Mouse (Mus musculus): ENCODE data around the gene Slc25a5. TPM values are rescaled to one million over a fixed set of nuclear protein-coding genes. Genes with fewer than 3 reads are reported as not detected.
A peak's percentile ranks its signal among the peaks of the same experiment; 100 is the strongest.
"Not testable (repeated sequence)": the region's sequence is repeated elsewhere in the genome, so short reads cannot be mapped to it uniquely, and the experiment has no call there.

Slc25a5 gene
- polyA plus RNA-seq, 1 experiment from 2014 or later, result 827 TPM

DNA sequence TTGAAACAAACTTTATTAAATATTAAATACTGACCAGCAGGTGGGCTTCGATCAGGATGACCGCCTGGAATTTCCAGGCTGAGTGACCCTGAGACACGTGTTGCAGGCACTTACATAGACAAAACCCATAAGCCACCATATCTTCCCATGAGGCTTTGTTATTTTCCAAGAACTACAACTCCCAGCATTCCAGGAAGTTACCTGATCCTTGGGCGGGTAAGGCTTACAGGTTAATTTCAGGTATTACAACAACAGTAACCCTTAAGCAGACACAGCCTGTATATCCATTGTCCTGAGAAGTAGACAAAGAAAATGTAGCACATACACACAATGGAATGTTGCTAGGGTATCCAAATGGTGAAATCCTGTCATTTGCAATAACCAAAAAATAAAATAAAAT is 6.1 kb upstream of the Slc25a5 start:
- no peaks in the 10 kb centered on the region for H3K4me1 ChIP-seq (replicated peaks; ENCODE audit: control insufficient read depth, insufficient read depth, low read length)
- no peak for DNase-seq (ENCODE audit: low spot score)
- no peak overlapping the region for H3K4me2 ChIP-seq (ENCODE audit: low read length)
- H3K36me3 ChIP-seq (ENCODE audit: control insufficient read depth, insufficient read depth, low read length), result no peaks in the 10 kb centered on the region
- 0 out of 2 replicates have a peak, but pooled peaks have one; percentile 43 for ATAC-seq (replicated peaks; ENCODE audit: low FRiP score, low TSS enrichment, low read depth)
- H3K27me3 ChIP-seq (replicated peaks; ENCODE audit: control insufficient read depth, insufficient read depth, low read length), result no peaks in the 10 kb centered on the region
- no peaks in the 10 kb centered on the region for H3K9me3 ChIP-seq (ENCODE audit: control insufficient read depth, low read length)
- H3K27ac ChIP-seq (ENCODE audit: low read depth), result no peak overlapping the region
- no peak overlapping the region for H3K9ac ChIP-seq (ENCODE audit: low read length)
- 48% methylated on average over 4 of the region's 4 CpGs for WGBS
- H3K4me3 ChIP-seq (ENCODE audit: low read depth, low read length), result no peak overlapping the region

DNA sequence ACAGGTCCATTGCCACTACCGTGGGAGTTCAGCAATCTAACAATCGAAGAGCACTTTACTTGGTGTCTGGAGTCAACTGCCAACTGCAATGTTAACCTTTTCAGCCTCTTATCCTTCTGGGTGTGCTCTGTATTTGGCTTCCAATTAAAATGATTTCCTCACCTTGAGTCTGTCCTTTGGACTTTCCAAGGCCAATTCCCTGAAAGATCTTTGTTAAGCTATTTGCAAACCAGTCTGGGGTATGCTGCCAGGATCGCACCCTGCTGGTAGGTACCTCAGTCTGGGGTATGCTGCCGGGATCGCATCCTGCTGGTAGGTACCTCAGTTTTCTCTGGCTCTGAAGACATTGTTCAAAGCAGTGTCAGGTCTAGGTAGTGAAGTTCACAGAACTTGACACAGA is 880 bp upstream of the Slc25a5 start:
- H3K27ac ChIP-seq (ENCODE audit: low read depth), result no peak overlapping the region
- H3K4me1 ChIP-seq (replicated peaks; ENCODE audit: control insufficient read depth, insufficient read depth, low read length), result no peaks in the 10 kb centered on the region
- no peak overlapping the region for H3K9ac ChIP-seq (ENCODE audit: low read length)
- H3K4me2 ChIP-seq (ENCODE audit: low read length), result no peak overlapping the region
- H3K27me3 ChIP-seq (replicated peaks; ENCODE audit: control insufficient read depth, insufficient read depth, low read length), result no peaks in the 10 kb centered on the region
- ATAC-seq (replicated peaks; ENCODE audit: low FRiP score, low TSS enrichment, low read depth), result no peak
- H3K9me3 ChIP-seq (ENCODE audit: control insufficient read depth, low read length), result no peaks in the 10 kb centered on the region
- peaks cover 10% of the 10 kb centered on the region; the same call in 1 of the 2 replicates for H3K36me3 ChIP-seq (ENCODE audit: control insufficient read depth, insufficient read depth, low read length)
- H3K4me3 ChIP-seq (ENCODE audit: low read depth, low read length), result no peak overlapping the region
- 60% methylated on average over 5 of the region's 5 CpGs for WGBS
- DNase-seq (ENCODE audit: low spot score), result no peak

DNA sequence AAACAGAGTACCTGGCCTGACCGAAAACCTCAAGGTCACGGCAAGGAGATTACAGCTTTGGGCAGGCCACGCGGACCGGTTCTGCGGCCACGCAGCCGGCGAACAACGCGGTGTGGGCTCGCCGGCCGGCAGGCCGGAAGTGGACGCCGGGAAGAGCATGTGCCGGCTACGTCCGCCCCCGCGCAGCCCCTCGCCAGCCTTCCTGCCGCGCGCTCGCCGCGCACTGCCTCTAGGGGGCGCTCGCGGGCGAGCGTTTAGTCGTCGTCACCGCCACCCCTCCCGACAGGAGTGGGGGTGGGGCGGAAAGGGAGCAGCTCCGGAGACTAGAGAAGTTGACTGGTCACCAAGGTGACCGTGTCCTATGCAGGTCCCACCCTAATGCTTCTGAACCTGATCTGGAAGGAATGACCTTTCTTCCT is 721 bp downstream of the Slc25a5 start:
- no peaks in the 10 kb centered on the region for H3K4me1 ChIP-seq (replicated peaks; ENCODE audit: control insufficient read depth, insufficient read depth, low read length)
- DNase-seq (ENCODE audit: low spot score), result peak; percentile 83
- WGBS, result 9% methylated on average over 34 of the region's 41 CpGs

DNA sequence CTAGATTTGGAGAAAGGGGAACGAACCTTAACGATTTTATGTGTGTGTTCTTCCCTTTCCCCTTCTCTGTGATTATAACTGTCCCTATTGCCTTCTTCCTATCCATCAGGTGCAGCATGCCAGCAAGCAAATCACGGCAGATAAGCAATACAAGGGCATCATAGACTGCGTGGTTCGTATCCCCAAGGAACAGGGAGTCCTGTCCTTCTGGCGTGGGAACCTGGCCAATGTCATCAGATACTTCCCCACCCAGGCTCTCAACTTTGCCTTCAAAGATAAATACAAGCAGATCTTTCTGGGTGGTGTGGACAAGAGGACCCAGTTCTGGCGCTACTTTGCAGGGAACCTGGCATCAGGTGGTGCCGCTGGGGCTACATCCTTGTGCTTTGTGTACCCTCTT is 1.3 kb downstream of the Slc25a5 start:
- not testable (repeated sequence) for H3K27ac ChIP-seq (ENCODE audit: low read depth); H3K9me3 ChIP-seq (ENCODE audit: control insufficient read depth, low read length); H3K27me3 ChIP-seq (replicated peaks; ENCODE audit: control insufficient read depth, insufficient read depth, low read length); H3K36me3 ChIP-seq (ENCODE audit: control insufficient read depth, insufficient read depth, low read length); DNase-seq (ENCODE audit: low spot score); ATAC-seq (replicated peaks; ENCODE audit: low FRiP score, low TSS enrichment, low read depth); H3K4me1 ChIP-seq (replicated peaks; ENCODE audit: control insufficient read depth, insufficient read depth, low read length)
- Histone ChIP-seq H3K9ac (ENCODE audit: low read length) (peak overlapping the region; percentile 72; the same call in 1 of the 2 replicates), H3K4me2 (ENCODE audit: low read length) (peak overlapping the region; percentile 47), H3K4me3 (ENCODE audit: low read depth, low read length) (peak overlapping the region; percentile 53)
- 75% methylated on average over 8 of the region's 8 CpGs for WGBS

More for the DNA sequence above, 721 bp downstream of the Slc25a5 start:
- ATAC-seq (replicated peaks; ENCODE audit: low FRiP score, low TSS enrichment, low read depth), result peak; percentile 87
- Histone ChIP-seq H3K27ac (ENCODE audit: low read depth) (peak overlapping the region; percentile 86), H3K9ac (ENCODE audit: low read length) (peak overlapping the region; percentile 72), H3K27me3 (replicated peaks; ENCODE audit: control insufficient read depth, insufficient read depth, low read length) (no peaks in the 10 kb centered on the region), H3K4me2 (ENCODE audit: low read length) (peak overlapping the region; percentile 47), H3K4me3 (ENCODE audit: low read depth, low read length) (peak overlapping the region; percentile 53), H3K36me3 (ENCODE audit: control insufficient read depth, insufficient read depth, low read length) (peaks cover 10% of the 10 kb centered on the region; the same call in 1 of the 2 replicates), H3K9me3 (ENCODE audit: control insufficient read depth, low read length) (no peaks in the 10 kb centered on the region)

DNA sequence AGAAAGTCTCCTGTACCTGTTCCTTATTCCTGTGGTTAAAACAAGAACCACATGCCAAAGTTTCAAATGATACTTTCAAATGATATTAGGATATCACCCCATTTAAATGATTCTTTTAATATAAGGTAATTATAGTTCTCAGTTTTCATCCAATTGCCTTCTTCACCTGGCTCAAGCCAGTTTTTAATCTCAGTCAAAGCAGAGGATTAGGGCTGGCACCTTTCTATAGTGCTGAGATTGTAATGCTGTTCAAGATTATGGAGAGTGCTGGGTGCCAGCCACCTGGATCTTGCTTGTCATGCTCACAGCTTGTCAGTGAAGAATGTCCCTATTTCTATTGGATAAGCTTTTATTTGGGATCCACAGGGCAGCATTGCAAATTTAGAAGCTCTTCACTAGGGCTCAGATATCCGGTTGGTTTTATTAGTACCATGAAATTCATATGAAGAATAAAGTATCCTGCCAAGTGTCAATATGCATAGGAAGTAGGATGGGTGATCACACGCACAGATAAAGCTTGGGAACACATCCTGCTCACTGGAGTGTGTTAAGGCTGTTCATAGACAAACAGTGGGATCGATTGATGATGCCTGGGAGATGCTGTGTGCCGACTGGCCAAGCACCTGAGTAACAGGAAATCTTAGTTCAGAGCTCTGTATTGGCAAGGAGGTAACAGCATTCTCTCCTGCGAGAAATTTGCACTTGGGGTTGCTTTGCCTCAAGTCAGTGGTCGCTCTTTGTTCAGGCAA is 3.9 kb downstream of the Slc25a5 start:
- no peak overlapping the region for H3K27ac ChIP-seq (ENCODE audit: low read depth)
- H3K4me2 ChIP-seq (ENCODE audit: low read length), result no peak overlapping the region
- H3K27me3 ChIP-seq (replicated peaks; ENCODE audit: control insufficient read depth, insufficient read depth, low read length), result no peaks in the 10 kb centered on the region
- H3K36me3 ChIP-seq (ENCODE audit: control insufficient read depth, insufficient read depth, low read length), result peaks cover 10% of the 10 kb centered on the region; the same call in 1 of the 2 replicates
- H3K4me1 ChIP-seq (replicated peaks; ENCODE audit: control insufficient read depth, insufficient read depth, low read length), result no peaks in the 10 kb centered on the region
- ATAC-seq (replicated peaks; ENCODE audit: low FRiP score, low TSS enrichment, low read depth), result no peak
- H3K9me3 ChIP-seq (ENCODE audit: control insufficient read depth, low read length), result no peaks in the 10 kb centered on the region
- 46% methylated on average over 6 of the region's 6 CpGs for WGBS
- H3K4me3 ChIP-seq (ENCODE audit: low read depth, low read length), result no peak overlapping the region
- no peak for DNase-seq (ENCODE audit: low spot score)
- no peak overlapping the region for H3K9ac ChIP-seq (ENCODE audit: low read length)

DNA sequence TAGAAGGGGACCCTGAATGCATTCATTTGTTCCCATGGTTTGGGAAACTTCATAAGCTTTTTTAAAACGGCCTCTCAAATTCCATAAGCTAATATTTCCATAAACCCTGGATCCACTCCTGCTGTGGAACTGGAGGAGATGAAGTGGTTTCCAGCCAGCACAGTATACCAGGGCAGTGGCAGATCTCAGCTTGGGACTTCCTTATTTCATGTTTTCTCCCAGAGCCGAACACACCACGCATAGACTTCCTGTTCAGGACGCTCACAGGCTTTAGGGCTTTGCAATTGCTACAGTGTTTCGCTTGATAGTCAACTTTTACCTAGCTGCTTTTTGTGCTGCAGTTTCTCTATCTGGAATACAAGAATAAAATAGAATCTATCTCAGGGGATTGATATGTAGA is 7.7 kb downstream of the Slc25a5 start:
- H3K9ac ChIP-seq (ENCODE audit: low read length), result no peak overlapping the region
- H3K4me3 ChIP-seq (ENCODE audit: low read depth, low read length), result no peak overlapping the region
- H3K9me3 ChIP-seq (ENCODE audit: control insufficient read depth, low read length), result no peaks in the 10 kb centered on the region
- no peaks in the 10 kb centered on the region for H3K27me3 ChIP-seq (replicated peaks; ENCODE audit: control insufficient read depth, insufficient read depth, low read length)
- 65% methylated on average over 5 of the region's 5 CpGs for whole genome bisulfite sequencing
- no peak overlapping the region for H3K27ac ChIP-seq (ENCODE audit: low read depth)
- no peak for ATAC-seq (replicated peaks; ENCODE audit: low FRiP score, low TSS enrichment, low read depth)
- no peaks in the 10 kb centered on the region for H3K4me1 ChIP-seq (replicated peaks; ENCODE audit: control insufficient read depth, insufficient read depth, low read length)
- H3K36me3 ChIP-seq (ENCODE audit: control insufficient read depth, insufficient read depth, low read length), result peaks cover under 1% of the 10 kb centered on the region; the same call in 1 of the 2 replicates
- DNase-seq (ENCODE audit: low spot score), result no peak
- H3K4me2 ChIP-seq (ENCODE audit: low read length), result no peak overlapping the region

DNA sequence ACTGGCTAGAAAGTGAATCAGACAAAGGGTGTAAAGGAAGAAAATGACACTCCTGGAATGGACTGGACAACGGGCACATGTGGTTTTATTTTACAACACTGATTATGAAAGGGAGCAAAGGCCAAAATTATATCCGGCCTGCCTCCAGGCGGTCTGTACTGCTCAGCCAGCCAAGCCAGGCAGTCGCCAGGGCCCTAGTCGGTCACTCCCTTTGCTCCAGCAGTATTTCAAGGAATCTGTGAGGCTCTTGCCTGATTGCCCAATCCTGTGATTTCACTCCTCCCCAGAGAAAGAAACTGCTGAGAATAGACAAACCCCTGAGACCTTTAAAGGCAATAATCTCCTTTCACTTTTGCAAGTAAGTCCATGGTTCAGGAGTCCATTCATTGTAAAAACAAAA is 8.7 kb downstream of the Slc25a5 start:
- Histone ChIP-seq H3K4me3 (ENCODE audit: low read depth, low read length) (no peak overlapping the region), H3K27ac (ENCODE audit: low read depth) (no peak overlapping the region), H3K4me1 (replicated peaks; ENCODE audit: control insufficient read depth, insufficient read depth, low read length) (no peaks in the 10 kb centered on the region), H3K4me2 (ENCODE audit: low read length) (no peak overlapping the region), H3K36me3 (ENCODE audit: control insufficient read depth, insufficient read depth, low read length) (no peaks in the 10 kb centered on the region), H3K27me3 (replicated peaks; ENCODE audit: control insufficient read depth, insufficient read depth, low read length) (no peaks in the 10 kb centered on the region), H3K9me3 (ENCODE audit: control insufficient read depth, low read length) (no peaks in the 10 kb centered on the region), H3K9ac (ENCODE audit: low read length) (no peak overlapping the region)
- WGBS, result 54% methylated on average over 5 of the region's 5 CpGs
- ATAC-seq (replicated peaks; ENCODE audit: low FRiP score, low TSS enrichment, low read depth) (no peak), DNase-seq (ENCODE audit: low spot score) (no peak)

DNA sequence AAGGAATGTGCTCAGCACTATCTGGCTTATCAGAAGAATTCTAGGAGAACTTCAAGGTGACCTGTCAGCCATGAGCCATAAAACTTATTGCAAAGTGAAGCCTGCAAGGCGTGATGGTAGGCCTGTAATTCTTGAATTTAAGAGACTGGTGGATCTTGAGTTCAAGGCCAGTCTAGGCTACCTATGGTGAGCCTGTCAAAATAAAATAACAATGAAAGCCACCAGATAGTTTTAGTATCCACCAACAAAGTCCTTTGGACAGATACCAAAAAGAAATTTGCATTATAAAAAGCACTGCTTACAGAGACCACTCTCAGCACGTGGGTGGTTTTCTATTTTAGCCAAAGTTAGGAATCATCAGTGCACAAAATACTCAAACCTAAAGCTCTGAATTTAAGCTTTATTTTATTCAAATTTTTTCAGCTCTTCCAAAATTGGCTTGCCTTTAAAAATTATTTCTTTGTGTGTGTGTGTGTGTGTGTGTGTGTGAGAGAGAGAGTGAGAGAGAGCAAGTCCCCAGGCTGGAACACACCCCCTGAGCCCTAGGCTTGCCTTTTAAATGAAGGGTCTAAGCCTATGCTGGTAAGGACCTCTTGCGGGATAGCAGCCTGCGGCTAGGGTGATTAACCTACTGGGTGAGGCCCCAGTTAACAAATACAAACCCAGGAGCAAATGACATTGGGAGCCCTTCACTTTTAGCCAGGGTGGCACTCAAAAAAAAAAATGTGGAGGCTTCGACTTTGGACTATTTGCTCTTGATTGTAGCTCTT is 10.2 kb downstream of the Slc25a5 start:
- no peak overlapping the region for H3K9ac ChIP-seq (ENCODE audit: low read length)
- H3K4me3 ChIP-seq (ENCODE audit: low read depth, low read length), result no peak overlapping the region
- H3K9me3 ChIP-seq (ENCODE audit: control insufficient read depth, low read length), result no peaks in the 10 kb centered on the region
- H3K27ac ChIP-seq (ENCODE audit: low read depth), result no peak overlapping the region
- no peaks in the 10 kb centered on the region for H3K4me1 ChIP-seq (replicated peaks; ENCODE audit: control insufficient read depth, insufficient read depth, low read length)
- no peaks in the 10 kb centered on the region for H3K27me3 ChIP-seq (replicated peaks; ENCODE audit: control insufficient read depth, insufficient read depth, low read length)
- ATAC-seq (replicated peaks; ENCODE audit: low FRiP score, low TSS enrichment, low read depth), result no peak
- no peak for DNase-seq (ENCODE audit: low spot score)
- WGBS, result 61% methylated on average over 5 of the region's 5 CpGs
- H3K36me3 ChIP-seq (ENCODE audit: control insufficient read depth, insufficient read depth, low read length), result no peaks in the 10 kb centered on the region
- no peak overlapping the region for H3K4me2 ChIP-seq (ENCODE audit: low read length)

All from intestine, embryonic 14.5 days (tissue).